Mouse (Mus musculus) Muller cell, postnatal 12 days (primary cell): ENCODE measurements around the gene Dbn1.

Source experiments
- DNase-seq: peaks from one replicate; pipeline ENCODE4 v3.0.0-alpha.2; 2015; ENCODE audit errors: inconsistent ontology term

Dbn1 gene

DNA sequence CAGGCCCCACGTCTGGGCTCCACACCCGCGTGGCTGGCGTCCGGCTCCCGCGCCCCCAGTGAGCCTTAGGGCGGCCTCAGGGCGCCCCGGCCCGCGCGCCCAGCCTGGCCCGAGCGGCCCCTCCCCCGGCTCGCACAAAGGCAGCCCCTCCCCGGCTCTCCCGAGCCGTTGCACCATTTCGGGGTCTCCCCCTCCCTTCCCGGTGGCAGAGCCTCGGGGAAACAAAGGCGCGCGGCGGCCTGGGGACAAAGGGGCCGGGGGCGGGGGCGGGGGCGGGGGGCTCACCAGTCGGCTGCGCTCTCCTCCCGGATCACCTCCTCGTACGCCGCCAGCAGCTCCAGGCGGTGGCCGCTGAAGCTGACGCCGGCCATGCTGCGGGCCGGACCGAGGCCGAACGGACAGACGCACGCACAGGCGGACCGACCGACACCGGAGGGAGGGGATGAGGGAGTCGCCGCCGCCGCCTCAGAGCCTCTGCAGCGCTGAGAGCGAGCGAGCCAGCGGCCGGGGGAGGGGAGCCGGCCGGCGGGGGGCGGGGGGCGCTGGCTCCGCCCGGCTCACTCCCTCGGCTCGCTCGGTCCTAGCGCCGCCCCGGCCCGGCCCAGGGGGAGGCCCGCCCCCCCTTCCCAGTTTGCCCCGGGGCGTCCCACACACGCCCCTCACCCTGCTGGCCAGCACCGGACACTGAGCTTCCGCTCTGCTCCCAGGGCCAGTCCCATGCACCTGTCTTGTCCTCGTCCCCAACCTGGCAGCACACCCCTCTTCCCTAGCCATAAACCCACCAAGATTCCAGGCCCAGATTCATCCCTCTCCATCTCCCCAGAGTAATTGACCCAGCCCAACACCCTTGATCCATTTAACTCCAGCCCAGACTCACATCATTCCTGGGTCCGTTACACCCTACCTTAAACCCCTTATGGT is at the start of gene Dbn1:
TSS of gene Dbn1 (minus strand) at position 534 of the 921 bp plus-strand sequence.
- peak; percentile 77 for DNase-seq

GRCm38 (mm10) chr13:55536194-55537175 is 48.6 kb upstream of the Dbn1 start, which contains the start of gene Ddx41:
TSS of gene Ddx41 (minus strand) at chr13:55536658.
- peak; percentile 97 for DNase-seq

DNA sequence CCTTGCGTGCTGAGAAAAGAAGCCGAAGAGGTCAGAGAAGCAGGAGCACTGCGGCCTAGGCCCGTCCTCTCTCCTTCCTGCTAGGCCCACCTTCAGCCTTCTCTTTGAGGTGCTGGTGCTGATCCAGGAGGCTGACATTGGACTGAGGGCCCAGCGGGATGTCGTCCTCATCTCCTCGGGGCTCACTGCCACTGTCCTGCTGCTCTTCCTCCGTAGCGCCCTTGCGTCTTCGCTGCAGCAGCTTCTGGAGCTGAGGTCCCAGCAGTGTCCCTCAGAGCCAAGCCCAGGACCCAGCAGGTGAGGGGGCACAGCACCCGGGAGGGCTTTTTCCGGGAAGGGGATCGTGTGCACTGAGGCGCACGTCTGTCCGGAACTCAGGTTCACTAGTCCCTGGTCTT is 47.9 kb upstream of the Dbn1 start:
- peak; percentile 8 for DNase-seq

DNA sequence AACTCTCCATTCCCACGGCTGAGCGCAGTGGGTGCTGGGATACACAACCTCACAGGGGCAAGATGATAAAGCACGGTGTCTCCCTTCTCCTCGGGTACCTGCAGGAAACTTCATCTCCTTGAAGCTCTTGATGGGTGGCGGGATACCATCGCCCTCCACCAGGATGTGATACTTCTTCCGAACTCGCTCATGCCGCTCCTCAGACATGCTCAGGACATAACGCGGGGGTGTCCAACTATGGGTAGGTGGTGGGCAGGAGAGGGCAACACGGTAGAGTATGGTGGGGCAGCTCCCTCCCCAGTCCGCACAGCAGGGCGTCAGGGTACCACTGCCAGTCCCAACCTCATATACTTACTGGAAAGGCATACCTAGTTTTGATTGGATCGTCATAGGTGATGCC is 47.3 kb upstream of the Dbn1 start:
- DNase-seq, result no peak

DNA sequence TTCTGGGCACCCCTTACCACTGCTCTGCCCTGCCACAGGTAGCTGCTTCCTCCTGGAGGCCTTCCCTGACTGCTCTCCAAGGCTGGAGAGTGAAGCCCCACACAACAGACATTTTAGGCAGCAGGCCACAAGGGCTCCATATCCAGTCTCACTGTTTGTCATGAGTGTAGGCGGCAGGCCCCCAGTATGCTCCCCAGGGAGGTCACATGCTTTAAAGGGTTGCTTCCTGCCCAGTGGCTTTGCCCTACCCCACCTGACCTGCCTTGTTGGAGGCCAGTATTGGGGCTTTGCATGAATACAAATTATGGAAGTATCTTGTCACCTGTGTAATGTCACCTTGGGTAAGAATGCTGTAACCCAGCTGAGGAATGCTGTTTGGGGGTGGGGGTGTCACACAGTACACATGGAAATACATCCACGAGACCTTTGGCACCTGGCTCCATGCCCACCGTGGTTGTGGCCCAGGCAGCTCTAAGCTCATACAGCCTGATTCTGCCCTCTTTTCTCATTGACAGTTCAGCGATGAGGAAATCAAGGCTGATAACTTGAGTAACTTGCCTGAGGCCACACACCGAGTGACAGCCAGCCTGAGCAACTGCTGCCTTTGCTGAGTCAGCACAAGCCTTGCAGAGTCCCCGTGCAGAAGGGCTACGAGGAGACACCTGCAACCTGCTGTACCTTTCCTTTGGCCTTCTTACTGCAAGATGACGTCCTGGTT is 41.4 kb upstream of the Dbn1 start, which contains the start of gene Dok3:
TSS of gene Dok3 (minus strand) at position 99 of the 718 bp plus-strand sequence.
- DNase-seq, result no peak

DNA sequence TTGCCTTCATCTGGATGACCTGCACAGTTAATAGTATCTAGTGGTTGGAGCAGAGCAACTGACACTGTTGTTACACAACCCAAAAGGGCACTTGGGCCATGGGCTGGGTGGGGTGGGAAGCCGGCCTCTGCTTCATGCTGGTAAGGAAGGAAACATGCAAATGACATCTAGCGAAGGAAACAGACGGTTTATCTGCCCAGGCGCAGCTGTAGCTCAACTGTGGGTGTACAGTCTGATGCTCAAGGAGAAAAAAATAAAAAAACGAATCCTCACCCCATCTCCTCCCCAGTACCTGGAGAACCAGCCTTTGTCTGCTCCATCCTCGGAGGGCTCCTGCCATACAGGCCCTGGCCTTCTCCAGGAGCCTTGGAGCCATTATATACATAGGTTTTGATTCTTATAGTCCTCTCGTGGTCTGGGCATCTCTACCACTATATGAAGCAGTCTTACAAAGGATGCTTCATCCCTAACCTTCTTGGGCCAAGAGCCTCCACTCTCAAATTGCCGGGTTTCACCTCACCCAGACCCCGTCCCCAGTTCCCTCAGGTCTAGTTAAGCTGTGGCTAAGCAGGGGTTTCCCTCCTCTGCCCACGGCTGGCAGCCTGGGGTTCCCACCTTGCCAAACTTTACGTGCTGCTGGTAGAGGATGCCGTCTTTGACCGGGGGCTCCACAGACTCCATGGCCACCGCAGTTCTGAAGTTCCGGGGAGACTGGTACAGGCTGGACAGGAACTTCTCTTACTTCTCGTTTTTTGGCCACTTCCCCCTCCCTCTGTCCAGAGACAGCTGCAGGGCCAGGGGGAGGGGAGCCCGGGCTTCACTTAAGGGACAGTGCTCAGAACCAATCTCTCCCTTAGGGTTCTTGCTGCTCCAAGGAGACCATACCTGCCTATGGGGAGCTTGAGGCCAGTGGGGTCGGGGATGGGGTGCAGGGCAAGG is 40.2 kb upstream of the Dbn1 start:
- DNase-seq, result no peak

DNA sequence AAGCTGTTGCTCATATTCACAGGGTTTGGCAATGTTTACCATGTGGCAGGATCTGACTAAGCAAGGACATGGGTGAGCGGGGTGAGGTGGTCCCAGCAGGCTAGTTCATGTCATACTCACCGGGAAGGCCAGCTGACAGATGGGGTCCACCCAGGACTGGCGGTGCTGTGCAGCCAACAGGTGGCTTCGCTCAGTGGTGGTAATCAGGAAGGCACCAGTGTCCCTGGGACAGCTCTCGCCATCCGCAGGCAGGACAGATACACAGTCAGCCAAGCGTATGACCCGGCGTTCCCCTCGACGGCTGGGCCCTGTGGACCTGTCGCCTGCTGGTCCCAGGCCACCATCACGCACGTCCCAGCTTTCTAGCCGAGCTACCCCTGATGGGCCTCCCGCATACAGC is 39.3 kb upstream of the Dbn1 start:
- DNase-seq, result no peak

GRCm38 (mm10) chr13:55525733-55526553 is 38.0 kb upstream of the Dbn1 start:
- DNase-seq, result no peak

DNA sequence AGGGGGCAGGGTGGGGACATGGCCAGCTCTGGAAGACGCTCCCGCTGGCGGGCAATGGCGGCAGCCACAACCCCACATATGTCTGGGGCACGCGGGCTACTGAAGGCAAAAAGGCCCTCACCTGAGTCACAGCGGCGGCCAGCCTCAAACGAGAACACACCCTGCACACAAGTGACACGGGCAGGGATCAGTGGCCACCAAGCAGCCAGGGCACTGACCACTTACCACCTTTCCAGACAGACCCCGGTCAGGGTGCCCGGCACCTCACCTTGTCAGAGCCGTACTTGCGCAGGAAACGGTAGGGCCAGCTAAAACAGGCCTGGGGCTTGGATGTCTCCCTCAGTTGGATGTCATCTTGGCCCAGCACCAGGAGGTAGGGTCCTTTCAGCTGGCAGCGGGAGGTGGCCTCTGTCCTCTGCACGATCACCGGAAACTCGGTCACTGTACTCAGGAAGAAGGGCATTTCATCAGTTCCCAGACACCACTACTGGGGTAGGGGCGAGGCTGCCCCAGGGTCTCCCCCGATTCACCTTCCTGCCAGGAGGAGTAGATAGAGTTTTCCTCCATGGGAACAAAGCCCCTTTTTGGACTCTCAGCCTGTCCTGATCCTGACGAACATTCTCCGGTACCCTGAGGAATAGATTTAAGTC is 36.2 kb upstream of the Dbn1 start:
- DNase-seq, result no peak

DNA sequence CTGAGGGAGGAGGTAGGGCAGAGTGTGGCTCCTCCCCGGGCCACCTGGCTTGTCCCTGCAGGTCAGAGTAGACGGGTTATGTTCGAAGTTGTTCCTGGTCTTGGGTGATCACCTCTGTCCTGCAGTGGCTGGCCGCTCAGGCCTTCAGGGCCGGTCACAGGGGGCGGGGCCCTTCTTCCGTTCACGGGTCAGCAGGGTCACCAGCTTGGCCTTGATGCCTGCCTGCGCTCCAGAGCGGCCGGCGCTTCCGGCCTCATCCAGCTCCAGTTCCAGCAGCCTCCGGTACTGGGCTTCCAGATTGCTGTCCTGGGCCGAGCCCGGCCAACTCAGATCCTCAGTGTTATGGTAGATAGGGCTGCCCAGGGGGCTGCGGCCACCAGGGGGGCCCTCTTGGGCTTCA is 35.4 kb upstream of the Dbn1 start:
- no peak for DNase-seq

- DNase-seq, result peak; percentile 46
Observed at GRCm38 (mm10) chr13:55522730-55523129, 34.8 kb upstream of the Dbn1 start.

- no peak for DNase-seq
Observed at GRCm38 (mm10) chr13:55519606-55520005, 31.7 kb upstream of the Dbn1 start.

GRCm38 (mm10) chr13:55516955-55517354 is 29.0 kb upstream of the Dbn1 start:
- DNase-seq, result peak; percentile 77

GRCm38 (mm10) chr13:55513828-55514227 is 25.9 kb upstream of the Dbn1 start:
- no peak for DNase-seq

DNA sequence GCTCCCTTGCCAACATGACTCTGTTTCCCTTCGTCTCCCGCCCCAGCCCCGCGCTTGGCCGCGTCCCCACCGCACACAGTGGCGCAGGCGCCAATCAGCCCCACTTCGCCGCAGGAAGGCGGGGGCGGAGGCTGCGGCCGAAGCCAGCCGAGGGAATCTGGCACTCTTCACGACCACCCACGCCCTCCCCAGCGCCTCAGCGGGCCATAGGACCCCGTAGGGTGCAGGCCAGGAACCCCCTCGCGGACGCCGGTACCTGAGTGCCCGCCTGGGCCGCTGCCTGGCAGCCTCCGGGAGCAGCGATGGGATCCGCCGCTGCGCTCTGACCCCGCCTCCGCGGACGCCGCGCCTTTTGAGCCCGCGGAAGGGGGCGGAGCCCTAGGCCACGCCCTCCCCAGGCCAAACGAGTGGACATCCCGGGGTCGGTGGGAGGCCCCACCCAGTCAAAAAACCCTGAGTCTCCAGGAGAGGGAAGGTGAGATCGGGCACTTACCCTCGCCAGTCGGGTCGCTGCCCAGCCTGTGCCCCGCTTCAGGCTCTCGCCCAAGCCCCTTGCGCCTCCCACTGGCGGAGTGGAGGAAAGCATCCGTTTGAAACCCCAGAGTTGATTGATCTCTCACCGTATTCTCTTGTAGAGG is 25.3 kb upstream of the Dbn1 start, which contains the start of gene Pdlim7:
TSS of gene Pdlim7 (minus strand) at position 566 of the 638 bp plus-strand sequence.
- DNase-seq, result peak; percentile 98

DNA sequence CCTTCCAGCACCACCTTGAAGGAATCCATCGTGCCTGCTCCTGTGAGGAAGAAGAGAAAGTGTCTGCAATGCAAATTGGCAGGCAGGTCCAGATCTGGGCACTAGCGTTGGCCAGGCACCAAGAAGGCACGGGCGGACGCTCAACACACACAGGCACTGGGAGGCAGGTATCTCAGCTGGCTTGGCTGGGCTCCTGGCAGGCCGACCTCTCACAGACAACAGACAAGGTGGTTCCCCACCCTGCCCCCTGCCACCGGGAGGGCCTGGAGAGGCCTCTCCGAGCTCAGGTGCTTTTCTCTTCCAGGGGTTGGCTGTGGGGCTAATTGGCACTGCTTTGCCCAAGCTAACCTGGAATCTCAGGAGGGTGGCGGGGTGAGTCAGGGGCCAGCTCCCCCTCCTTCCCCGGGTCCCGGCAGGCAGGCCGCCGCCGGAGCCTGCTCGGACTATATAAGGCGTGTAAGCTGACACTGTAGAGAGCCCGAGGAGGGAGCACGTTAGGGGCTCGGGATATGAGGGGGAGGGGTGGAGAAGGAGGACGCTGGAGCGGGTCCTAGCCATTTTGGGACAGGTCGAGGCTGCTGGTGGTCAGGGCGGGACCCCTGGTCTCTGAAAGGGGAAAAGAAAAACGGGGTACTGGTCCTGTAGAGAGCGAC is 24.6 kb upstream of the Dbn1 start:
- DNase-seq, result peak; percentile 81

DNA sequence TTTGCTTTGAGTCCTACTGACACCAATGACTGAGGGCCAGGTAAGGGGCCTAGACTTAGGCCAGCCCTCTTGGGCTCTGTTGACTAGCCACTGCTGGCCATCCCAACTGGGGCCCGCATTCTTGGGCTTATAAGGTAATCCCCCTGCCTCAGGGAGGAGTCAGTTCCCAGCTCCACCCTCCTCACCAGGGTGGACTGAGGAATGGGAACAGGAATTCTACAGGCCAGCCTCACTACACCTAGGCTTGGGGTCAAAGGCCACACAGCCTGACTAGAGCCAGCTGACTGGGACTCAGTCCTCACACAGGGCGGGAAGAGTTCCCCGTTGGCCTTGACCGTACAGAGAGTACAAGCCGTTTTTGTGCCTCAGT is 23.6 kb upstream of the Dbn1 start:
- no peak for DNase-seq
